Mouse (Mus musculus) myocyte (in vitro differentiated cells): ENCODE measurements around the gene Havcr1.

ENCODE experiments used
- E2F4 ChIP-seq: IDR thresholded peaks from one replicate; pipeline ENCODE4 v1.6.1; 2011; ENCODE audit warnings: mild to moderate bottlenecking, control low read depth, moderate library complexity; ENCODE audit not compliant: insufficient read depth
- MAX ChIP-seq: IDR thresholded peaks from one replicate; pipeline ENCODE4 v1.6.1; 2011; ENCODE audit warnings: low read depth, mild to moderate bottlenecking, control low read depth
- MYOD1 ChIP-seq, 3 experiments: IDR thresholded peaks; one replicate each; pipeline ENCODE4 v1.6.1; 2011; ENCODE audit warnings: control low read depth in 2 of 3, low read depth in 2 of 3, mild to moderate bottlenecking in 2 of 3, moderate library complexity in 1 of 3; ENCODE audit not compliant: insufficient read length in 2 of 3, control insufficient read depth in 1 of 3
- MYOG ChIP-seq, 3 experiments: IDR thresholded peaks; one replicate each; pipeline ENCODE4 v1.6.1; 2011; ENCODE audit warnings: control low read depth in 2 of 3, low read depth in 2 of 3, mild to moderate bottlenecking in 2 of 3; ENCODE audit not compliant: insufficient read length in 2 of 3, control insufficient read depth in 1 of 3, insufficient read depth in 1 of 3
- POLR2A ChIP-seq: IDR thresholded peaks from one replicate; pipeline ENCODE4 v1.6.1; 2011; ENCODE audit warnings: low read depth, mild to moderate bottlenecking, control low read depth, moderate library complexity; ENCODE audit not compliant: insufficient read length
- POLR2AphosphoS2 ChIP-seq: IDR thresholded peaks from one replicate; pipeline ENCODE4 v1.6.1; 2011; ENCODE audit warnings: low read depth, control low read depth; ENCODE audit not compliant: insufficient read length
- REST ChIP-seq: IDR thresholded peaks from one replicate; pipeline ENCODE4 v1.6.1; 2011; ENCODE audit warnings: mild to moderate bottlenecking, control low read depth, moderate library complexity; ENCODE audit not compliant: insufficient read depth, insufficient read length
- SRF ChIP-seq: IDR thresholded peaks from one replicate; pipeline ENCODE4 v1.6.1; 2011; ENCODE audit warnings: low read depth; ENCODE audit not compliant: control insufficient read depth, insufficient read length
- USF1 ChIP-seq: IDR thresholded peaks from one replicate; pipeline ENCODE4 v1.6.1; 2011; ENCODE audit warnings: low read depth, mild to moderate bottlenecking, control low read depth, moderate library complexity

DNA sequence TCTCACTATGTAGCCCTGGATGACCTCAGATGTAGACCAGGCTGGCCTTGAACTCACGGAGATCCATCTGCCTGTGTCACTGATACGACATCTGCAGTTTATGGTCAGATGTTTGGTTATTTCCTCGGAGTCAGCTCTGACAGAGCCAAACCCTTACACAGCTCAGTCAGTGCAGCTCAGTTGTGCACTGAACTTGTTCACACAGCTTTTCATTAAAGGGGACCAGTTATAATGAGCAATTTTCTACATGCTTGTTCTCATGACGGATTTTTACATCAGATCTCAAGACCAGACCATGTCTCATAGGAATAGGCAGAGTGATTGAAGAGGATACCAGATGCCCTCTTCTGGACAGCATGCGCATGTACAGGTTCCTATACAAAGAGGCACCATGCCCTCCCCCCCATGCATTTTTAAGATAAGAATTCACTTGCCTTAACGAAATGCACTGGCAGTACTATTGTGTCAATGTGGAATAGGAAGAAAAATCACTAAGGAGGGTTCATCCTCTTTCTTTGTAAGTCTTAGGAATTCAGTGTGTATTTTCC is 1.6 kb upstream of the Havcr1 start:
- TF ChIP-seq E2F4 (no peak), REST (no peak), USF1 (no peak), POLR2A (no peak), SRF (no peak), MYOD1 (IDR thresholded peaks at IDR 0.05; ENCODE audit: control insufficient read depth in 1 of 3, insufficient read length in 2 of 3, low read depth in 2 of 3) (no peak), MYOG (IDR thresholded peaks at IDR 0.05; ENCODE audit: control insufficient read depth in 1 of 3, insufficient read depth in 1 of 3, insufficient read length in 2 of 3, low read depth in 2 of 3) (no peak), POLR2AphosphoS2 (no peak), MAX (no peak)
